Mouse (Mus musculus) E14TG2a.4 (cell line): Measurements from ENCODE around the gene Tuba1b.
"Not testable (repeated sequence)": the region's sequence is repeated elsewhere in the genome, so short reads cannot be mapped to it uniquely, and the experiment has no call there.

Experiments
- H3K27me3 ChIP-seq: 2 replicates; pipeline ENCODE4 v1.6.1; 2014; ENCODE audit warnings: low read length, control low read depth; ENCODE audit not compliant: insufficient read depth
- H3K36me3 ChIP-seq: 2 replicates; pipeline ENCODE4 v1.6.1; 2014; ENCODE audit warnings: low read length, control low read depth; ENCODE audit not compliant: insufficient read depth
- H3K4me1 ChIP-seq: replicated peaks from 2 replicates; pipeline ENCODE4 v1.6.1; 2014; ENCODE audit warnings: low read depth, low read length, control low read depth
- H3K4me3 ChIP-seq: replicated peaks from 2 replicates; pipeline ENCODE4 v1.5.1; 2014; ENCODE audit warnings: mild to moderate bottlenecking, low read length
- H3K9me3 ChIP-seq: 2 replicates; pipeline ENCODE4 v1.6.1; 2014; ENCODE audit warnings: low read length, control low read depth
- CTCF ChIP-seq: conservative IDR thresholded peaks from 2 replicates; pipeline ENCODE4 v1.5.1; 2014; ENCODE audit warnings: low read length
- NANOG ChIP-seq: IDR thresholded peaks from 2 replicates; pipeline ENCODE4 v1.6.1; 2014; ENCODE audit warnings: borderline replicate concordance, low read length, mixed read lengths
- POU5F1 ChIP-seq: IDR thresholded peaks from 2 replicates; pipeline ENCODE4 v1.6.1; 2014; ENCODE audit warnings: low read length, borderline replicate concordance

Tuba1b gene

GRCm38 (mm10) chr15:98956000-98956399 is 21.6 kb upstream of the Tuba1b start:
- H3K9me3 ChIP-seq, result no peaks in the 10 kb centered on the region
- H3K4me3 ChIP-seq, result no peak overlapping the region
- H3K36me3 ChIP-seq, result peaks cover 8% of the 10 kb centered on the region
- no peaks in the 10 kb centered on the region for H3K27me3 ChIP-seq
- no peak for TF ChIP-seq POU5F1
- no peak for TF ChIP-seq CTCF
- TF ChIP-seq NANOG, result no peak
- peaks cover 35% of the 10 kb centered on the region for H3K4me1 ChIP-seq

GRCm38 (mm10) chr15:98955324-98955723 is 21.0 kb upstream of the Tuba1b start:
- Histone ChIP-seq H3K4me3 (no peak overlapping the region), H3K9me3 (no peaks in the 10 kb centered on the region), H3K4me1 (peaks cover 36% of the 10 kb centered on the region), H3K27me3 (no peaks in the 10 kb centered on the region), H3K36me3 (peaks cover 14% of the 10 kb centered on the region)
- TF ChIP-seq POU5F1, result no peak
- no peak for TF ChIP-seq CTCF
- no peak for TF ChIP-seq NANOG

GRCm38 (mm10) chr15:98954425-98955253 is 20.3 kb upstream of the Tuba1b start:
- Histone ChIP-seq H3K4me3 (no peak overlapping the region), H3K4me1 (peaks cover 36% of the 10 kb centered on the region), H3K36me3 (peaks cover 17% of the 10 kb centered on the region), H3K9me3 (no peaks in the 10 kb centered on the region), H3K27me3 (no peaks in the 10 kb centered on the region)
- TF ChIP-seq POU5F1 (no peak), NANOG (no peak), CTCF (no peak)

GRCm38 (mm10) chr15:98953401-98954356 is 19.3 kb upstream of the Tuba1b start, which contains the start of the genes Gm49450 and Tuba1a:
TSS of gene Gm49450 (minus strand) at chr15:98953551.
TSS of gene Tuba1a (minus strand) at chr15:98953703.
- Histone ChIP-seq H3K4me3 (peak within 1 kb of the TSS; percentile 92), H3K36me3 (peaks cover 22% of the 10 kb centered on the region), H3K27me3 (no peaks in the 10 kb centered on the region), H3K4me1 (peaks cover 40% of the 10 kb centered on the region), H3K9me3 (no peaks in the 10 kb centered on the region)
- TF ChIP-seq CTCF (no peak), POU5F1 (no peak), NANOG (no peak)

- no peaks in the 10 kb centered on the region for H3K9me3 ChIP-seq
- peaks cover 46% of the 10 kb centered on the region for H3K4me1 ChIP-seq
- no peaks in the 10 kb centered on the region for H3K27me3 ChIP-seq
- H3K36me3 ChIP-seq, result peaks cover 22% of the 10 kb centered on the region
- peak overlapping the region; percentile 92 for H3K4me3 ChIP-seq
- TF ChIP-seq NANOG (no peak), CTCF (no peak; the same call in 1 of the 2 replicates), POU5F1 (no peak)
Observed at GRCm38 (mm10) chr15:98952751-98953400, 18.5 kb upstream of the Tuba1b start.

- H3K4me1 ChIP-seq, result peaks cover 54% of the 10 kb centered on the region
- H3K4me3 ChIP-seq, result peak overlapping the region; percentile 92
- TF ChIP-seq POU5F1, result no peak
- no peak for TF ChIP-seq CTCF
- no peak for TF ChIP-seq NANOG
- no peaks in the 10 kb centered on the region for H3K27me3 ChIP-seq
- H3K9me3 ChIP-seq, result no peaks in the 10 kb centered on the region
- peaks cover 22% of the 10 kb centered on the region for H3K36me3 ChIP-seq
Observed at GRCm38 (mm10) chr15:98952063-98952455, 17.7 kb upstream of the Tuba1b start.

GRCm38 (mm10) chr15:98951122-98952062 is 17.0 kb upstream of the Tuba1b start:
- not testable (repeated sequence) for H3K9me3 ChIP-seq, H3K27me3 ChIP-seq
- H3K4me1 ChIP-seq, result peaks cover 55% of the 10 kb centered on the region
- H3K4me3 ChIP-seq, result peak overlapping the region; percentile 92
- peaks cover 22% of the 10 kb centered on the region for H3K36me3 ChIP-seq
